Comparison of ENCODE assay signal across 13 mouse cellular contexts in genomic region chr16:20371731-20372130, GRCm38 (mm10). TPM values are rescaled to one million over a fixed set of nuclear protein-coding genes. Genes with fewer than 3 reads are reported as not detected.
DNase-seq lines count a peak whose midpoint lies in the region; ATAC-seq and TF ChIP-seq lines count a peak whose summit lies in the region.
"Had no signal": no experiment of that assay in that cellular context is flagged by ENCODE, and none has a peak within 500 bp of the region (broad histone marks: within the 10 kb centered on the region; RNA-seq: fewer than 3 reads in every experiment).

No protein-coding gene starts in this region.

- WGBS in midbrain, embryonic 11.5 days: 83% methylated on average over 4 of the region's 4 CpGs
- WGBS in midbrain, embryonic 16.5 days: 89% methylated on average over 4 of the region's 4 CpGs
- WGBS in intestine, postnatal 0 days: 52% methylated on average over 4 of the region's 4 CpGs
- WGBS in stomach, postnatal 0 days: 56% methylated on average over 4 of the region's 4 CpGs

- H3K4me1 ChIP-seq in midbrain, embryonic 11.5 days (ENCODE audit: control insufficient read depth, insufficient read depth, low read length): no peaks in the 10 kb centered on the region
- H3K4me1 ChIP-seq in midbrain, embryonic 16.5 days (ENCODE audit: control insufficient read depth, insufficient read depth, low read length): no peaks in the 10 kb centered on the region
- H3K4me1 ChIP-seq in intestine, postnatal 0 days (replicated peaks; ENCODE audit: control insufficient read depth, insufficient read depth, low read length): no peaks in the 10 kb centered on the region; the same call in 1 of the 2 replicates
- H3K4me1 ChIP-seq in stomach, postnatal 0 days (replicated peaks; ENCODE audit: control insufficient read depth, insufficient read depth): no peaks in the 10 kb centered on the region
- H3K4me1 ChIP-seq: forebrain, embryonic 15.5 days had no signal

- TF ChIP-seq CTCF in intestine, postnatal 0 days (IDR thresholded peaks at IDR 0.05; ENCODE audit: low read depth): no peak
- TF ChIP-seq CTCF in stomach, postnatal 0 days (IDR thresholded peaks at IDR 0.05; ENCODE audit: low read depth): no peak

- H3K27ac ChIP-seq in midbrain, embryonic 11.5 days (ENCODE audit: low read depth, low read length): no peak overlapping the region
- no peak overlapping the region for H3K27ac ChIP-seq in midbrain, embryonic 16.5 days (ENCODE audit: low read length)
- H3K27ac ChIP-seq in intestine, postnatal 0 days (ENCODE audit: low read depth, low read length): no peak overlapping the region
- H3K27ac ChIP-seq in stomach, postnatal 0 days (replicated peaks): no peak overlapping the region
- H3K27ac ChIP-seq: forebrain, embryonic 15.5 days; hindbrain, postnatal 0 days had no signal

- DNase-seq in midbrain, embryonic 11.5 days (ENCODE audit: low spot score, missing footprints): peak; percentile 84
- DNase-seq in ZHBTc4 (ENCODE audit: low read depth, low spot score): peak; percentile 59
- peak; percentile 44 for DNase-seq in stomach, postnatal 0 days (ENCODE audit: low spot score)
- no peak for DNase-seq in cerebellum, postnatal 4 days (ENCODE audit: low spot score in 2 of 2)
- no peak for DNase-seq in lung, adult 18-20 months
- DNase-seq: thymus, postnatal 36 days had no signal

- no peak for TF ChIP-seq EP300 in stomach, postnatal 0 days (optimal IDR thresholded peaks at IDR 0.05)

- no peak for ATAC-seq in midbrain, embryonic 11.5 days (ENCODE audit: low FRiP score)
- ATAC-seq in midbrain, embryonic 16.5 days: no peak
- ATAC-seq in intestine, postnatal 0 days: peak; percentile 51; the same call in 1 of the 2 replicates
- ATAC-seq in stomach, postnatal 0 days (ENCODE audit: low FRiP score, low TSS enrichment): peak; percentile 83
- ATAC-seq in cerebellum, adult (ENCODE audit: insufficient number of reproducible peaks, low FRiP score, low TSS enrichment): no peak
- ATAC-seq: activated CD4-positive, CD25-positive, alpha-beta regulatory T cell, adult 4 months; forebrain, embryonic 15.5 days; hindbrain, postnatal 0 days had no signal

- H3K9ac ChIP-seq in midbrain, embryonic 11.5 days (ENCODE audit: low read length): no peak overlapping the region
- H3K9ac ChIP-seq in midbrain, embryonic 16.5 days (ENCODE audit: low read depth, low read length): no peak overlapping the region
- H3K9ac ChIP-seq in intestine, postnatal 0 days (ENCODE audit: low read depth, low read length): no peak overlapping the region
- H3K9ac ChIP-seq in stomach, postnatal 0 days (ENCODE audit: low read length): no peak overlapping the region
- H3K9ac ChIP-seq: forebrain, embryonic 15.5 days had no signal

- no peaks in the 10 kb centered on the region for H3K9me3 ChIP-seq in midbrain, embryonic 11.5 days (ENCODE audit: control insufficient read depth, low read length)
- H3K9me3 ChIP-seq in midbrain, embryonic 16.5 days (replicated peaks; ENCODE audit: control insufficient read depth, low read length, poor library complexity, severe bottlenecking): no peaks in the 10 kb centered on the region
- H3K9me3 ChIP-seq in intestine, postnatal 0 days (ENCODE audit: control insufficient read depth): no peaks in the 10 kb centered on the region
- no peaks in the 10 kb centered on the region for H3K9me3 ChIP-seq in stomach, postnatal 0 days (ENCODE audit: control insufficient read depth, low read length)
- H3K9me3 ChIP-seq: forebrain, embryonic 15.5 days had no signal

- no peaks in the 10 kb centered on the region for H3K27me3 ChIP-seq in midbrain, embryonic 11.5 days (ENCODE audit: control insufficient read depth, insufficient read depth, low read length)
- no peaks in the 10 kb centered on the region for H3K27me3 ChIP-seq in midbrain, embryonic 16.5 days (ENCODE audit: control insufficient read depth, insufficient read depth, low read depth, low read length)
- H3K27me3 ChIP-seq in intestine, postnatal 0 days (replicated peaks; ENCODE audit: control insufficient read depth, insufficient read depth, low read length): no peaks in the 10 kb centered on the region
- H3K27me3 ChIP-seq in stomach, postnatal 0 days (ENCODE audit: control insufficient read depth, insufficient read depth, low read length): no peaks in the 10 kb centered on the region
- H3K27me3 ChIP-seq: forebrain, embryonic 15.5 days had no signal

- no peak overlapping the region for H3K4me2 ChIP-seq in midbrain, embryonic 11.5 days
- H3K4me2 ChIP-seq in midbrain, embryonic 16.5 days (ENCODE audit: low read length): no peak overlapping the region
- H3K4me2 ChIP-seq in intestine, postnatal 0 days (replicated peaks; ENCODE audit: low read depth): no peak overlapping the region
- H3K4me2 ChIP-seq in stomach, postnatal 0 days (replicated peaks; ENCODE audit: low read depth): no peak overlapping the region
- H3K4me2 ChIP-seq: forebrain, embryonic 15.5 days had no signal

- no peak overlapping the region for H3K4me3 ChIP-seq in midbrain, embryonic 11.5 days (ENCODE audit: low read depth, low read length)
- no peak overlapping the region for H3K4me3 ChIP-seq in midbrain, embryonic 16.5 days (ENCODE audit: low read depth, low read length)
- no peak overlapping the region for H3K4me3 ChIP-seq in intestine, postnatal 0 days (ENCODE audit: low read depth, low read length)
- H3K4me3 ChIP-seq in stomach, postnatal 0 days (ENCODE audit: low read depth, low read length): no peak overlapping the region
- H3K4me3 ChIP-seq: forebrain, embryonic 15.5 days had no signal

- H3K36me3 ChIP-seq in midbrain, embryonic 11.5 days (ENCODE audit: control insufficient read depth, insufficient read depth, low read length): peaks cover 6% of the 10 kb centered on the region
- H3K36me3 ChIP-seq in midbrain, embryonic 16.5 days (ENCODE audit: control insufficient read depth, insufficient read depth, low read length): peaks cover 54% of the 10 kb centered on the region
- H3K36me3 ChIP-seq in intestine, postnatal 0 days (ENCODE audit: control insufficient read depth, insufficient read depth): peaks cover 27% of the 10 kb centered on the region
- peaks cover 18% of the 10 kb centered on the region for H3K36me3 ChIP-seq in stomach, postnatal 0 days (ENCODE audit: control insufficient read depth, insufficient read depth, low read length)

RNA-seq across cellular contexts. Expression of gene Cyp2ab1, which starts 46.5 kb away (rescaled TPM):
- not detected in 2 replicates for polyA plus RNA-seq in midbrain, embryonic 11.5 days (2014; fragmentation: Nextera tagmentation; extraction: Ambion mirVana)
- not detected in 2 replicates for polyA plus RNA-seq in midbrain, embryonic 16.5 days (2015; fragmentation: Nextera tagmentation; extraction: Ambion mirVana)
- not detected in 2 replicates for polyA plus RNA-seq in intestine, postnatal 0 days (2015; fragmentation: Nextera tagmentation; extraction: Ambion mirVana)
- polyA plus RNA-seq in stomach, postnatal 0 days (2015; fragmentation: Nextera tagmentation; extraction: Ambion mirVana): not detected in 2 replicates
- polyA plus RNA-seq: activated CD4-positive, CD25-positive, alpha-beta regulatory T cell, adult 4 months; forebrain, embryonic 15.5 days; hindbrain, postnatal 0 days; liver, embryonic 16.5 days had no signal

RNA-seq across cellular contexts. Expression of gene Abcc5, which starts 54.5 kb away (rescaled TPM):
- polyA plus RNA-seq in midbrain, embryonic 11.5 days (2014; fragmentation: Nextera tagmentation; extraction: Ambion mirVana): 58.3 and 61.7 TPM in 2 replicates
- polyA plus RNA-seq in midbrain, embryonic 16.5 days (2015; fragmentation: Nextera tagmentation; extraction: Ambion mirVana): 168 and 180 TPM in 2 replicates
- 11.5 and 13.7 TPM in 2 replicates for polyA plus RNA-seq in intestine, postnatal 0 days (2015; fragmentation: Nextera tagmentation; extraction: Ambion mirVana)
- 15.9 and 19.3 TPM in 2 replicates for polyA plus RNA-seq in stomach, postnatal 0 days (2015; fragmentation: Nextera tagmentation; extraction: Ambion mirVana)

Comparison
In these comparisons a context has a peak if more than half of its experiments do, and no peak if none do; other contexts are left out.
1. ATAC-seq: peak in intestine, postnatal 0 days (single experiment) and stomach, postnatal 0 days (single experiment); none in midbrain, embryonic 11.5 days (single experiment), midbrain, embryonic 16.5 days (single experiment) and cerebellum, adult (single experiment).
2. DNase-seq: peak in midbrain, embryonic 11.5 days (single experiment), ZHBTc4 (single experiment) and stomach, postnatal 0 days (single experiment); none in cerebellum, postnatal 4 days (0 of 2) and lung, adult 18-20 months (0 of 2).